ENCODE assay signal across 8 mouse cellular contexts in genomic region chr9:42943781-42944535, GRCm38 (mm10). TPM values are rescaled to one million over a fixed set of nuclear protein-coding genes. Genes with fewer than 3 reads are reported as not detected.
DNase-seq lines count a peak whose midpoint lies in the region; ATAC-seq and TF ChIP-seq lines count a peak whose summit lies in the region.

Grik4 (minus strand) TSS chr9:42944493.

- 1% methylated on average over 49 of the region's 68 CpGs for WGBS in heart, adult 2 months
- WGBS in embryonic facial prominence, embryonic 10.5 days = 1% methylated on average over 68 of the region's 68 CpGs
- WGBS in hindbrain, embryonic 10.5 days = under 1% methylated on average over 68 of the region's 68 CpGs
- under 1% methylated on average over 66 of the region's 68 CpGs for WGBS in limb, embryonic 10.5 days
- WGBS in midbrain, embryonic 16.5 days = under 1% methylated on average over 49 of the region's 68 CpGs

- H3K79me2 ChIP-seq in heart, adult 2 months (replicated peaks; ENCODE audit: control insufficient read depth, insufficient read depth, low read length) = no peaks in the 10 kb centered on the region

- TF ChIP-seq CTCF in heart, adult 2 months (IDR thresholded peaks at IDR 0.05) = no peak

- peak within 1 kb of the TSS; percentile 65 for H3K4me3 ChIP-seq in heart, adult 2 months
- peak within 1 kb of the TSS; percentile 88 for H3K4me3 ChIP-seq in embryonic facial prominence, embryonic 10.5 days
- H3K4me3 ChIP-seq in hindbrain, embryonic 10.5 days = peak within 1 kb of the TSS; percentile 88
- peak within 1 kb of the TSS; percentile 81 for H3K4me3 ChIP-seq in limb, embryonic 10.5 days
- H3K4me3 ChIP-seq in midbrain, embryonic 16.5 days (ENCODE audit: low read depth, low read length) = peak within 1 kb of the TSS; percentile 68

- H3K27ac ChIP-seq in heart, adult 2 months = no peak within 1 kb of the TSS
- peak within 1 kb of the TSS; percentile 86 for H3K27ac ChIP-seq in embryonic facial prominence, embryonic 10.5 days (replicated peaks)
- peak within 1 kb of the TSS; percentile 91 for H3K27ac ChIP-seq in hindbrain, embryonic 10.5 days
- peak within 1 kb of the TSS; percentile 88 for H3K27ac ChIP-seq in limb, embryonic 10.5 days
- H3K27ac ChIP-seq in midbrain, embryonic 16.5 days (ENCODE audit: low read length) = peak within 1 kb of the TSS; percentile 75

- H3K27me3 ChIP-seq in heart, adult 2 months (ENCODE audit: control insufficient read depth, insufficient read depth, low read length) = peaks cover 11% of the 10 kb centered on the region
- H3K27me3 ChIP-seq in embryonic facial prominence, embryonic 10.5 days (replicated peaks; ENCODE audit: low read depth, poor library complexity, severe bottlenecking) = peaks cover 70% of the 10 kb centered on the region
- H3K27me3 ChIP-seq in hindbrain, embryonic 10.5 days (ENCODE audit: insufficient read depth, poor library complexity, severe bottlenecking) = peaks cover 62% of the 10 kb centered on the region
- peaks cover 56% of the 10 kb centered on the region for H3K27me3 ChIP-seq in limb, embryonic 10.5 days (ENCODE audit: low read depth, poor library complexity, severe bottlenecking)
- H3K27me3 ChIP-seq in midbrain, embryonic 16.5 days (ENCODE audit: control insufficient read depth, insufficient read depth, low read depth, low read length) = no peaks in the 10 kb centered on the region

- peak within 1 kb of the TSS; percentile 46 for H3K9ac ChIP-seq in heart, adult 2 months (ENCODE audit: low read depth, low read length)
- H3K9ac ChIP-seq in midbrain, embryonic 16.5 days (ENCODE audit: low read depth, low read length) = peak within 1 kb of the TSS; percentile 84

- ATAC-seq in midbrain, embryonic 16.5 days = peak; percentile 88
- no peak for ATAC-seq in activated CD4-positive, CD25-positive, alpha-beta regulatory T cell, adult 4 months

- peak within 1 kb of the TSS; percentile 90 for H3K4me2 ChIP-seq in midbrain, embryonic 16.5 days (ENCODE audit: low read length)

- peak in 1 of 2 experiments; percentile 24 for DNase-seq in heart, adult 2 months
- DNase-seq in heart, postnatal 25 days (ENCODE audit: low spot score) = no peak
- peak; percentile 56 for DNase-seq in Muller cell, postnatal 12 days (ENCODE audit: inconsistent ontology term)
- peak; percentile 60 for DNase-seq in embryonic facial prominence, embryonic 10.5 days (ENCODE audit: low spot score)
- peak; percentile 61 for DNase-seq in hindbrain, embryonic 10.5 days (ENCODE audit: low spot score)
- peak; percentile 66 for DNase-seq in limb, embryonic 10.5 days (ENCODE audit: low spot score)

- no peaks in the 10 kb centered on the region for H3K36me3 ChIP-seq in heart, adult 2 months (ENCODE audit: control insufficient read depth, insufficient read depth, low read length)
- no peaks in the 10 kb centered on the region for H3K36me3 ChIP-seq in embryonic facial prominence, embryonic 10.5 days (replicated peaks)
- H3K36me3 ChIP-seq in hindbrain, embryonic 10.5 days = no peaks in the 10 kb centered on the region
- H3K36me3 ChIP-seq in limb, embryonic 10.5 days = no peaks in the 10 kb centered on the region
- H3K36me3 ChIP-seq in midbrain, embryonic 16.5 days (ENCODE audit: control insufficient read depth, insufficient read depth, low read length) = no peaks in the 10 kb centered on the region

- intact Hi-C loops in heart, adult 2 months (cut with DNase I) = loop anchor here (1.0 to 5.0 kb wide), 6 partner anchors 156 to 618 kb away; no protein-coding TSS in a partner anchor
- intact Hi-C loops in heart, postnatal 25 days (cut with DNase I) = loop anchor here (1.0 to 5.0 kb wide), 4 partner anchors 156 to 555 kb away; no protein-coding TSS in a partner anchor

- TF ChIP-seq EP300 in heart, adult 2 months (IDR thresholded peaks at IDR 0.05; ENCODE audit: insufficient read depth, low read depth, low read length) = no peak

- TF ChIP-seq POLR2A in heart, adult 2 months (IDR thresholded peaks at IDR 0.05; ENCODE audit: insufficient read depth, low read depth, low read length) = no peak

- no peaks in the 10 kb centered on the region for H3K9me3 ChIP-seq in embryonic facial prominence, embryonic 10.5 days
- no peaks in the 10 kb centered on the region for H3K9me3 ChIP-seq in hindbrain, embryonic 10.5 days
- H3K9me3 ChIP-seq in limb, embryonic 10.5 days (replicated peaks) = no peaks in the 10 kb centered on the region
- no peaks in the 10 kb centered on the region for H3K9me3 ChIP-seq in midbrain, embryonic 16.5 days (replicated peaks; ENCODE audit: control insufficient read depth, low read length, poor library complexity, severe bottlenecking)

- H3K4me1 ChIP-seq in heart, adult 2 months (ENCODE audit: control insufficient read depth, insufficient read depth, low read length) = no peaks in the 10 kb centered on the region; the same call in 1 of the 2 replicates
- peaks cover 35% of the 10 kb centered on the region for H3K4me1 ChIP-seq in embryonic facial prominence, embryonic 10.5 days
- H3K4me1 ChIP-seq in hindbrain, embryonic 10.5 days (replicated peaks) = peaks cover 27% of the 10 kb centered on the region
- peaks cover 26% of the 10 kb centered on the region for H3K4me1 ChIP-seq in limb, embryonic 10.5 days
- H3K4me1 ChIP-seq in midbrain, embryonic 16.5 days (ENCODE audit: control insufficient read depth, insufficient read depth, low read length) = peaks cover 17% of the 10 kb centered on the region

RNA-seq across cellular contexts. Expression of gene Grik4, which starts in this region (rescaled TPM):
- under 1 TPM in 1 of 2 experiments, not detected in 1; 0.09 TPM for total RNA-seq in heart, adult 2 months (2021)
- 0.02 and 0.09 TPM in 2 replicates for polyA plus RNA-seq in heart, adult 2 months (2012; rRNA removed)
- total RNA-seq in heart, postnatal 25 days (2021) = under 1 TPM; 0.03 to 0.08 TPM
- polyA plus RNA-seq in embryonic facial prominence, embryonic 10.5 days (2016; fragmentation: Nextera tagmentation; extraction: Ambion mirVana) = 0.96 and 1.1 TPM in 2 replicates
- polyA plus RNA-seq in hindbrain, embryonic 10.5 days (2016; fragmentation: Nextera tagmentation; extraction: Ambion mirVana) = 1.5 and 2.9 TPM in 2 replicates
- polyA plus RNA-seq in limb, embryonic 10.5 days (2016; fragmentation: Nextera tagmentation; extraction: Ambion mirVana) = 1.6 and 2.2 TPM in 2 replicates
- 11.7 and 12.3 TPM in 2 replicates for polyA plus RNA-seq in midbrain, embryonic 16.5 days (2015; fragmentation: Nextera tagmentation; extraction: Ambion mirVana)
- under 1 TPM in 1 of 2 experiments, not detected in 1; 0.08 TPM for polyA plus RNA-seq in activated CD4-positive, CD25-positive, alpha-beta regulatory T cell, adult 4 months (2017; shearing (Covaris generic))
